Mouse (Mus musculus): ENCODE measurements at regions not wholly inside any gene's neighbourhood (a gene's known extent, or its start where the extent isn't known, plus 50 kb on each side); places are given as distances from the start of the nearest gene placed in this dataset.
"Not testable (repeated sequence)": the region's sequence is repeated elsewhere in the genome, so short reads cannot be mapped to it uniquely, and the experiment has no call there.

GRCm38 (mm10) chr2:11040005-11040404 is 131.9 kb upstream of the Prkcq start:
- WGBS: 84% methylated on average over 2 of the region's 2 CpGs
- Histone ChIP-seq H3K4me2 (ENCODE audit: low read depth, low read length) (no peak overlapping the region), H3K36me3 (ENCODE audit: insufficient read depth, low read length) (no peaks in the 10 kb centered on the region), H3K4me1 (ENCODE audit: insufficient read depth, low read length) (no peaks in the 10 kb centered on the region), H3K4me3 (ENCODE audit: low read length) (no peak overlapping the region), H3K9me3 (ENCODE audit: low read length) (no peaks in the 10 kb centered on the region), H3K9ac (replicated peaks; ENCODE audit: low read length) (no peak overlapping the region), H3K27ac (no peak overlapping the region), H3K27me3 (ENCODE audit: insufficient read depth, low read length) (no peaks in the 10 kb centered on the region)
- no peak for ATAC-seq
- no peak for DNase-seq (ENCODE audit: low spot score)
- TF ChIP-seq CTCF (IDR thresholded peaks at IDR 0.05; ENCODE audit: low read depth): no peak

DNA sequence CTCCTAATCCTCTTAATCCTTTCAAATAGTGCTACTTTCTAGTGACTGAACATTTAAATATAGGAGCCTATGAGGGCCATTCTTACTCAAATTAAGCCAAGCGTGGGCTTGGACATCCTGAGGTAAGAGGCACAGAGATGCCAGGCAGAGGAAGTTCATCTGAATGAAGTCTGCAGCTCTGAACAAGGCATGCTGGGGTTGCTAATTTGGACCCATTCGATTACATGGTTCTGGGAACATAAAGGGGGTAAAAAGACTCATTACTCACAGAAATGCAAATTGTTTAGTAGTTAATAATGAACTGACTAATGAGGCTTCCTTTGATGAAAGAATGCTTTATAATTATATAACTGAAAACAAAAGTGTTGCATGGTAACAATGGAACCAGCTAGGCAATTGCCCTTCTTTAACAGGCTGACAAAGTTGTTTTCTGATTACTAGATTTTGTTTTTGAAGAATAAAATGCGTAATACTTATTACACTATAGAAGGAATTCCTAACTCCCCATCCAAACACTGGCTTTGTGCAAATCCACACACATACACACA is 127.1 kb upstream of the Prkcq start:
- ATAC-seq: no peak
- no peak for DNase-seq (ENCODE audit: low spot score)
- Histone ChIP-seq H3K27ac (no peak overlapping the region), H3K4me1 (ENCODE audit: insufficient read depth, low read length) (no peaks in the 10 kb centered on the region), H3K36me3 (ENCODE audit: insufficient read depth, low read length) (no peaks in the 10 kb centered on the region), H3K4me2 (ENCODE audit: low read depth, low read length) (no peak overlapping the region), H3K4me3 (ENCODE audit: low read length) (no peak overlapping the region), H3K9me3 (ENCODE audit: low read length) (no peaks in the 10 kb centered on the region), H3K27me3 (ENCODE audit: insufficient read depth, low read length) (no peaks in the 10 kb centered on the region), H3K9ac (replicated peaks; ENCODE audit: low read length) (no peak overlapping the region)
- 59% methylated on average over 3 of the region's 3 CpGs for WGBS
- TF ChIP-seq CTCF (IDR thresholded peaks at IDR 0.05; ENCODE audit: low read depth): no peak

DNA sequence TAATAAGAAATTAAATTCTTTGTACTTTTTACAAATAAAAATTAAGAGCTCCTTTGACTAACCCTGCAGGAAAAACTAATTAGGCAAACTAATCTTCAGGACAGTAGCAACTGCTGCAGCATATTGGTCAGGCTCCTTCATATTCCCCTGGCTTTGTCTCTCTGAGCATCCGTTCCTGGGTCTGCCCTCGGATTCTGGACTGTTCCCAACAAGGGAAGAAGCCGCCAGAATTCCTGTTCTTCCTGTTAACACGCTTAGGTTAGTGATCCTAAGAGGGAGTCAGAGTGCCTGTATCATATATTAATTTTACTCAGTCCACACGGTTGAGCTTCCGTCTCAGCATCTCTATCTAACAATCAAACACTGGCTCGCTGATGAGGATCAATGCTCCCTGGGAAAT is 120.3 kb upstream of the Prkcq start:
- no peak for ATAC-seq
- no peaks in the 10 kb centered on the region for H3K9me3 ChIP-seq (ENCODE audit: low read length)
- 76% methylated on average over 7 of the region's 7 CpGs for WGBS
- H3K36me3 ChIP-seq (ENCODE audit: insufficient read depth, low read length): no peaks in the 10 kb centered on the region
- H3K4me1 ChIP-seq (ENCODE audit: insufficient read depth, low read length): no peaks in the 10 kb centered on the region
- DNase-seq (ENCODE audit: low spot score): no peak
- H3K4me3 ChIP-seq (ENCODE audit: low read length): no peak overlapping the region
- TF ChIP-seq CTCF (IDR thresholded peaks at IDR 0.05; ENCODE audit: low read depth): no peak
- no peak overlapping the region for H3K4me2 ChIP-seq (ENCODE audit: low read depth, low read length)
- H3K27me3 ChIP-seq (ENCODE audit: insufficient read depth, low read length): no peaks in the 10 kb centered on the region
- H3K9ac ChIP-seq (replicated peaks; ENCODE audit: low read length): no peak overlapping the region
- no peak overlapping the region for H3K27ac ChIP-seq

DNA sequence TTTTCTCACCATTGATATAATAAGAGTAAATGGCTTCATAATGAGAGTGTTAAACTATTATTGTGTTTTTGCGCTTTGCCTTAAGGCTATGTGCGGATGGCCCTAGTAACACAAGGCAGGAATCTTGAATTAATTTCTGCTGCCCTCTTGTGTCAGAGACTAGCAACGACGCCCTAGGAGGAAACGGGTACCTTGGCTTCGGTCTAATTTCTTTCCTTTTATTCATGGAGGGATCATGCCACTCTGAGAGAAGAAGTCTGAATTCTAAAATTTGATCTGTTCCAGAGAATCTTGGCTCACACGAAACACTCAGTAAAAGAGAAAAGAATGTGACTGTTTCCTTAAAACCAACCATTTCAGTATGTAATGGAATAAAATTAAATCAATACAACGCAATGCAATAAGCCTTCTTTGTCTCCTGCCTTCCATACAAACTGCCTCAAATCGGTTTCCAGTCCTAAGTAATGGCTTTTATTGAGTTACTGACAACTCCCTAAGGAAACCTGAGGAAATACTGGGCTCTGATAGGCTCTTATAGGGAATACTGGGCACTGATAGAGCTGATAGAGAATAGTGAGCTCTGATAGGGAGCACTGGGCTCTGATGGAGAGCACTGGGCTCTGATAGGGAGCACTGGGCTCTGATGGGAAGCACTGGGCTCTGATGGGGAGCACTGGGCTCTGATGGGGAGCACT is 112.0 kb upstream of the Prkcq start:
- DNase-seq (ENCODE audit: low spot score) (peak; percentile 92), ATAC-seq (peak; percentile 87)
- 0 out of 2 replicates have a peak overlapping the region, but pooled peaks have one; percentile 15 for H3K27ac ChIP-seq
- no peaks in the 10 kb centered on the region for H3K4me1 ChIP-seq (ENCODE audit: insufficient read depth, low read length)
- 15% methylated on average over 9 of the region's 9 CpGs for WGBS
- no peaks in the 10 kb centered on the region for H3K36me3 ChIP-seq (ENCODE audit: insufficient read depth, low read length)
- TF ChIP-seq CTCF (IDR thresholded peaks at IDR 0.05; ENCODE audit: low read depth): peak; percentile 93
- H3K4me2 ChIP-seq (ENCODE audit: low read depth, low read length): no peak overlapping the region
- H3K27me3 ChIP-seq (ENCODE audit: insufficient read depth, low read length): no peaks in the 10 kb centered on the region
- H3K9me3 ChIP-seq (ENCODE audit: low read length): no peaks in the 10 kb centered on the region
- H3K9ac ChIP-seq (replicated peaks; ENCODE audit: low read length): no peak overlapping the region
- no peak overlapping the region for H3K4me3 ChIP-seq (ENCODE audit: low read length)

DNA sequence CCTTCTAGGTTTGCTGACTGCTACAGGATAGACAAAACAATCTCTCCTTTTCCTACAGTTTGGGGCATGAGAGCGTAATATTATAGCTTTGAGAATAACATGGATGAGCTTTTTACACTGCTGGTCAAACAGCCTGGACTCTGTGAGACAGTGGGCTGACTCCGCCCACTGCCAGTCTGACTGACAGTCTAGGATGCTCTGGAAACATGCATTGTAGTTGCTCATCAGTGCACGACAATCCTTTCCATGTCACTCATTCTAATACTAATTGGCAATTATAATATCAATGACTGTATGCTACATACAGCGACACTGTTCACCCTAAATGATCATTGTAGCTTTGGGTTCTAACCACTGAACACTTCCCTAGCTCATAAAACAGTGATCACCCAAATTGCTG is 104.5 kb upstream of the Prkcq start:
- Histone ChIP-seq H3K27ac (no peak overlapping the region), H3K36me3 (ENCODE audit: insufficient read depth, low read length) (no peaks in the 10 kb centered on the region), H3K27me3 (ENCODE audit: insufficient read depth, low read length) (no peaks in the 10 kb centered on the region), H3K9me3 (ENCODE audit: low read length) (no peaks in the 10 kb centered on the region), H3K4me3 (ENCODE audit: low read length) (no peak overlapping the region), H3K9ac (replicated peaks; ENCODE audit: low read length) (no peak overlapping the region), H3K4me1 (ENCODE audit: insufficient read depth, low read length) (no peaks in the 10 kb centered on the region), H3K4me2 (ENCODE audit: low read depth, low read length) (no peak overlapping the region)
- TF ChIP-seq CTCF (IDR thresholded peaks at IDR 0.05; ENCODE audit: low read depth): no peak
- WGBS: 60% methylated on average over 4 of the region's 4 CpGs
- ATAC-seq: no peak
- no peak for DNase-seq (ENCODE audit: low spot score)

DNA sequence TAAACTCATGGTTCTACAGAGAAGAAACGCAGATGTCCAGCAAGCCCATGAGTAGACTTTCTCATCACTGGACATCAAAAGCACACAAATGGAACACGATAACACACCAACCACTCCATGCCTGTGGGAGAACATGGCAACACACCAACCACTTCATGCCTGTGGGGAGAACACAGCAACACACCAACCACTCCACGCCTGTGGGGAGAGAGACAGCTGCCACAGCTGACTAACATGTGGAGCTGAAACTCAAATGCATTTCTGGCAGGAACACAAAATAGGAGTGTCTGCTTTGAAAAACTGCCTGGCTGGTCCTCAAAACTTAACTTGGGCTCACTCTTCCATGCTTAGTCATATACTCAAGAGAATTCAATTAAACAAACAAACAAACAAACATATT is 88.4 kb upstream of the Prkcq start:
- Histone ChIP-seq H3K9ac (replicated peaks; ENCODE audit: low read length) (no peak overlapping the region), H3K9me3 (ENCODE audit: low read length) (no peaks in the 10 kb centered on the region), H3K36me3 (ENCODE audit: insufficient read depth, low read length) (no peaks in the 10 kb centered on the region), H3K4me2 (ENCODE audit: low read depth, low read length) (no peak overlapping the region), H3K27me3 (ENCODE audit: insufficient read depth, low read length) (no peaks in the 10 kb centered on the region), H3K27ac (no peak overlapping the region), H3K4me1 (ENCODE audit: insufficient read depth, low read length) (no peaks in the 10 kb centered on the region), H3K4me3 (ENCODE audit: low read length) (no peak overlapping the region)
- 92% methylated on average over 3 of the region's 3 CpGs for WGBS
- no peak for TF ChIP-seq CTCF (IDR thresholded peaks at IDR 0.05; ENCODE audit: low read depth)
- ATAC-seq: no peak
- no peak for DNase-seq (ENCODE audit: low spot score)

DNA sequence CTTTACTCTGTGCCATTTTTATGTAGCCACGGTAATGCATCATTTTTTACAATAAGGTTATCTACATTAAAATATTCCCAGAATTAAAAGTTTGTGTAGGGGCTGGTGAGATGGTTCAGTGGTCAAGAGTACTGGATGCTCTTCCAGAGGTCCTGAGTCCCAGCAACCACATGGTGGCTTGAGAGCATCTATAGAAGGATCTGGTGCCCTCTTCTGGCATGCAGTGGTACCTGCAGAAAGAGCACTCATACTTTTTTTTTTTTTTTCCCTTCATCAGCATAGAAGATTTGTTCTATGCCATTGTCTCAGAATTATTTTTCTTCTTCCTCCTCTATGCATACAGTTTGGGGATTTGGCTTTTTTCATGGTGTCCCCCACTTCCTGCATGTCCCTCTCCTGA is 84.9 kb upstream of the Prkcq start:
- no peak for ATAC-seq
- Histone ChIP-seq H3K27me3 (ENCODE audit: insufficient read depth, low read length) (no peaks in the 10 kb centered on the region), H3K9me3 (ENCODE audit: low read length) (no peaks in the 10 kb centered on the region), H3K4me1 (ENCODE audit: insufficient read depth, low read length) (no peaks in the 10 kb centered on the region), H3K4me3 (ENCODE audit: low read length) (no peak overlapping the region), H3K9ac (replicated peaks; ENCODE audit: low read length) (no peak overlapping the region), H3K27ac (no peak overlapping the region), H3K4me2 (ENCODE audit: low read depth, low read length) (no peak overlapping the region), H3K36me3 (ENCODE audit: insufficient read depth, low read length) (no peaks in the 10 kb centered on the region)
- 28% methylated on average over 1 of the region's 1 CpGs for WGBS
- TF ChIP-seq CTCF (IDR thresholded peaks at IDR 0.05; ENCODE audit: low read depth): peak; percentile 79
- DNase-seq (ENCODE audit: low spot score): peak; percentile 52

DNA sequence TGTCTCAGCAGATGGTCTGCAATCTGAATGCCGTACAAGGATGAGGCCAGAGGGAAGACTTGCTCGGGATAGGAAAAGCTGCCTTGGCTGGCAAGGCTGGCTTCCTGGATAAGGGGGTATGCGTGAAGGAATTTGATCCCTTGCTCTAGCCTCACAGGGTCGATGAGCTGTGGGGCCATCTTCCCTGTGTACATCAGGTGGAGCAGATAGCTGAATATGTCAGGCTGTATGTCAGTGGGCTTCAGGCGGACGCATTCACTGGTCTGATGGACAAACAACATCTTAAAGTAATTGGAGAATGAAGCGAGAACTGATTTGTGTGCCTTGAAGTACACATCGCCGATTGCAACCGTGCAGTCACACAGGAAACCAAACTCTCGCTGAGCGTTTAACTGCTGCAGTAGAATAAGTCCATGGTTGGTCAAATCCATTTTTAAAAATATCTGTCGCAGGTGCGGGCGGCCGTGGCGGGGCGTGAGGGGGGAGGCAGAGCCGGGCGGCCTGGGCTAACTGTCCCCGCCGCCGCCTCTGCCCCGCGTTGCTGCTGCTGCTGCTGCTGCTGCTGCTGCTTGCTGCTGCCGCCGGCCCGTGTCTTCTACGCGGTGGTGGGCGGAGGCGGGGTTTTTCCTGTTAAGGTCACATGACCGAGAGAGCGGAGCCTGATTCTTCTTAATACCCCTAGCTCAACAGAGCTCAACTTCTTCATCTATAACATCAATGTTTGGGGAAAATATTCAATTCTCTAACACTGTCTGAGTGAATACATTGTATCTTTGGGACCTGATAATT is 71.9 kb upstream of the Prkcq start:
- Histone ChIP-seq H3K4me2 (ENCODE audit: low read depth, low read length) (peak overlapping the region; percentile 44), H3K4me3 (ENCODE audit: low read length) (peak overlapping the region; percentile 29)
- H3K9ac ChIP-seq (replicated peaks; ENCODE audit: low read length); H3K9me3 ChIP-seq (ENCODE audit: low read length); H3K27ac ChIP-seq; H3K27me3 ChIP-seq (ENCODE audit: insufficient read depth, low read length); H3K4me1 ChIP-seq (ENCODE audit: insufficient read depth, low read length); H3K36me3 ChIP-seq (ENCODE audit: insufficient read depth, low read length): not testable (repeated sequence)
- DNase-seq (ENCODE audit: low spot score) (peak; percentile 44), ATAC-seq (peak; percentile 71)
- 46% methylated on average over 31 of the region's 34 CpGs for WGBS
